Mouse (Mus musculus): Measurements from ENCODE around the gene Rag2.

- TF ChIP-seq CTCF (IDR thresholded peaks at IDR 0.05; ENCODE audit: low read depth, low read length) (no peak), POLR2A (IDR thresholded peaks at IDR 0.05; ENCODE audit: borderline replicate concordance, low read depth, low read length) (no peak)
Observed at GRCm38 (mm10) chr2:101679164-101679784, 54.8 kb downstream of the Rag2 start.

Data from bone marrow macrophage, adult 2 months (primary cell).